Mouse (Mus musculus) intestine, embryonic 14.5 days (tissue): ENCODE results near the gene St3gal4. TPM values are rescaled to one million over a fixed set of nuclear protein-coding genes. Genes with fewer than 3 reads are reported as not detected.

Experiments
- ATAC-seq: fragments of 200-750 bp; cut with Nextera tagmentation; replicated peaks from 2 replicates; pipeline ENCODE4 v1.8.0; 2017; ENCODE audit warnings: low read depth, moderate number of reproducible peaks, moderate TSS enrichment, moderate library complexity; ENCODE audit not compliant: low FRiP score, low TSS enrichment
- DNase-seq: peaks from one replicate; pipeline ENCODE4 v3.0.0-alpha.2; 2018; ENCODE audit warnings: low spot score
- H3K27ac ChIP-seq: fragments of 300-500 bp; sonication (generic); 2 replicates; pipeline ENCODE4 v1.5.1; 2014; ENCODE audit warnings: low read depth, mild to moderate bottlenecking, control low read depth
- H3K27me3 ChIP-seq: fragments of 300-500 bp; sonication (generic); replicated peaks from 2 replicates; pipeline ENCODE4 v1.6.1; 2014; ENCODE audit warnings: low read length, control low read depth; ENCODE audit not compliant: control insufficient read depth, insufficient read depth
- H3K36me3 ChIP-seq: fragments of 300-500 bp; sonication (generic); 2 replicates; pipeline ENCODE4 v1.6.1; 2014; ENCODE audit warnings: low read length, control low read depth; ENCODE audit not compliant: control insufficient read depth, insufficient read depth
- H3K4me1 ChIP-seq: fragments of 300-500 bp; sonication (generic); replicated peaks from 2 replicates; pipeline ENCODE4 v1.6.1; 2014; ENCODE audit warnings: low read length, control low read depth, mixed read lengths; ENCODE audit not compliant: control insufficient read depth, insufficient read depth
- H3K4me2 ChIP-seq: fragments of 300-500 bp; sonication (generic); 2 replicates; pipeline ENCODE4 v1.6.1; 2014; ENCODE audit warnings: low read length
- H3K4me3 ChIP-seq: fragments of 300-500 bp; sonication (generic); 2 replicates; pipeline ENCODE4 v1.5.1; 2014; ENCODE audit warnings: low read depth, low read length, control low read depth, mixed read lengths
- H3K9ac ChIP-seq: fragments of 300-500 bp; sonication (generic); 2 replicates; pipeline ENCODE4 v1.6.1; 2014; ENCODE audit warnings: mild to moderate bottlenecking, low read length
- H3K9me3 ChIP-seq: fragments of 300-500 bp; sonication (generic); 2 replicates; pipeline ENCODE4 v1.6.1; 2016; ENCODE audit warnings: low read length, control low read depth; ENCODE audit not compliant: control insufficient read depth
- WGBS: fragments of 180-500 bp; shearing (Covaris S2); extraction: QIAGEN DNeasy Blood & Tissue Kit; methylation state at CpG from one replicate; pipeline ENCODE4 v1.1.7; 2014; 5-methylcytosine and 5-hydroxymethylcytosine counted together
- polyA plus RNA-seq: library from polyadenylated mRNA; unstranded; fragments of >200 nt; fragmentation: Nextera tagmentation; extraction: Ambion mirVana; gene quantifications from 2 replicates; pipeline ENCODE4 v1.2.1, GENCODE M21; 2014

Gene St3gal4
- polyA plus RNA-seq, 1 experiment from 2014 or later, result 34.1 TPM

DNA sequence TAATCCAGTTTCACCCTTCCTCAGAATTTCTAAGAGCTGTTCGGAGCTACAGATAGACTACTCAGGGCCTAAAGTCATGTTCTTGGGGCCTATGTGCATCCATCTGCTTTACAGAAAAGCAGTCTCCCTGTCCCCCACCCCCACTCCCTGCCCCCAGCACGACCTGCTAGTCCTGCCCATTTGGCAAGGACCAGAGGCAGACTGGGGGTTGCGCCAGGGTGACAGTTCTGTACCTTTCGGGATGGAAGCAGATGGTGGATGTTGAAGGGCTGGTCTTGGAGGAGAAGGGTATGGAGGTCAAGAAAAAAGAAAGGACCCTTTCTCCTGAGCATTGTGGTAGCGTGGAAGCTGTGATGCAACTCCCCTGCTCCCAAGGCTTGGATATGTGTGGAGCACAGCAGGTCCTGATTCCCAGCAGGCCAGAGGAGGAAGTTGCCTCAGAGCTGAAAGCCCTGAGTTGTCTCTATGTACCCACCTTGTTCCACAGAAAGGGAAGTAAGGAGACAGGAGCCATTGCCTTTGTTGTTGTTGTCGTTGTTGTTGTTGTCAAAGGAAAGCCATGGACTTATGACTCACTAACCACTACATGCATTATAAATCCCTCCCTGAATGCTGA is 91.6 kb downstream of the St3gal4 start:
- H3K27ac ChIP-seq, result no peak overlapping the region
- H3K36me3 ChIP-seq, result no peaks in the 10 kb centered on the region
- ATAC-seq (no peak), DNase-seq (no peak)
- H3K4me2 ChIP-seq, result no peak overlapping the region
- H3K4me3 ChIP-seq, result no peak overlapping the region
- H3K27me3 ChIP-seq, result peaks cover 10% of the 10 kb centered on the region; the same call in 1 of the 2 replicates
- H3K9me3 ChIP-seq, result no peaks in the 10 kb centered on the region
- H3K9ac ChIP-seq, result no peak overlapping the region
- 78% methylated on average over 6 of the region's 6 CpGs for WGBS
- peaks cover 3% of the 10 kb centered on the region; the same call in 1 of the 2 replicates for H3K4me1 ChIP-seq

DNA sequence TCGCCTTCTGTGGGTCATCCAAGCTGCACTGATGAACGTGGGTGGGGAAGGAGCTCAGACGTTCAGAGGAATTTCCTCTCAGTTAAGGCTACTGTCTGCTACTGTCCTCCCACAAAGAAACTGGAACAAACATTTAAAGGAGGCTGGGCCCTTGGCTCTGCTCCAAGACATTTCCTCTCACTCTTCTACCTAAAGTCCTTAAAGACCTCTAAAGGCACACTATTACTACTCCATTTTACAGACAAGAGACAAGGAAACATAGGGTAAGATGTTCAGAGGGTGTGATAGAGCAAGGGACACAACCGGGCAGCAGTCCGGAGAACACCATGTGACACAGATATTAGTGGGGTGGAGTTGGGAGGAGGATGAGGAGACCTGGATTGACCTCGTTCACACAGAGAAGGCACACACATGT is 92.2 kb downstream of the St3gal4 start:
- Histone ChIP-seq H3K27ac (no peak overlapping the region), H3K27me3 (peaks cover 10% of the 10 kb centered on the region; the same call in 1 of the 2 replicates), H3K36me3 (no peaks in the 10 kb centered on the region), H3K9me3 (no peaks in the 10 kb centered on the region), H3K4me3 (no peak overlapping the region), H3K4me1 (peaks cover 3% of the 10 kb centered on the region; the same call in 1 of the 2 replicates), H3K4me2 (no peak overlapping the region), H3K9ac (no peak overlapping the region)
- DNase-seq, result no peak
- no peak for ATAC-seq
- WGBS, result 55% methylated on average over 6 of the region's 6 CpGs

DNA sequence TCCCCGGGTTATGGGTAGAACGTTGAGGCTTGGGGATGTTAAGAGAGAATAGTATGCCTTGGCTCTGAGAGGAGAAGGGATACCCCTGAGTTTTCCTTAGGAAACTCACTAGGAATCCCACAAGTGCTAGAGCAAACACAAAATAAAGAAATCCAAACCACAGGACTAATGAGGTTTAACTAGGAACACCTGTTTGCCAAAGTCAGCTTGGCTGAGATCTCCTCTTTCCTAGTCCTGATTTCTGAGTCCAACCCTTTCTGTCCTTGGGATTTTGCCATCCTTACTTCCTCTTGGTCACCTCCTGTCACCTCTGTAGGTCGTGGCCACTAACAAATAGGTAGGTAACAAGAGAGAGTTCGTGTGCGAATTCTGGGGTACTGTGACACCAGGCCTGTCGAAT is 92.8 kb downstream of the St3gal4 start:
- Histone ChIP-seq H3K36me3 (no peaks in the 10 kb centered on the region), H3K4me2 (no peak overlapping the region), H3K9ac (no peak overlapping the region), H3K4me1 (peaks cover 3% of the 10 kb centered on the region; the same call in 1 of the 2 replicates), H3K27ac (no peak overlapping the region), H3K27me3 (peaks cover 10% of the 10 kb centered on the region; the same call in 1 of the 2 replicates), H3K9me3 (no peaks in the 10 kb centered on the region), H3K4me3 (no peak overlapping the region)
- no peak for DNase-seq
- 87% methylated on average over 6 of the region's 6 CpGs for WGBS
- no peak for ATAC-seq

- ATAC-seq, result peak; percentile 26
- peak overlapping the region; percentile 28 for H3K4me3 ChIP-seq
Measured at GRCm38 (mm10) chr9:35024591-35025496, 94.2 kb downstream of the St3gal4 start.

GRCm38 (mm10) chr9:35021744-35022143 is 97.3 kb downstream of the St3gal4 start:
- peaks cover 10% of the 10 kb centered on the region; the same call in 1 of the 2 replicates for H3K4me1 ChIP-seq

More at GRCm38 (mm10) chr9:35024591-35025496, 94.2 kb downstream of the St3gal4 start:
- Histone ChIP-seq H3K9ac (0 out of 2 replicates have a peak overlapping the region, but pooled peaks have one; percentile 34), H3K4me1 (peaks cover 6% of the 10 kb centered on the region; the same call in 1 of the 2 replicates), H3K27ac (no peak overlapping the region), H3K36me3 (no peaks in the 10 kb centered on the region), H3K4me2 (peak overlapping the region; percentile 58), H3K27me3 (peaks cover 10% of the 10 kb centered on the region; the same call in 1 of the 2 replicates), H3K9me3 (no peaks in the 10 kb centered on the region)
- 9% methylated on average over 25 of the region's 25 CpGs for WGBS
- DNase-seq, result no peak

GRCm38 (mm10) chr9:35020015-35020653 is 98.9 kb downstream of the St3gal4 start:
- no peak overlapping the region for H3K27ac ChIP-seq
- ATAC-seq (no peak), DNase-seq (no peak)
- peaks cover 18% of the 10 kb centered on the region for H3K27me3 ChIP-seq
- no peak overlapping the region for H3K9ac ChIP-seq
- H3K4me1 ChIP-seq, result peaks cover 10% of the 10 kb centered on the region; the same call in 1 of the 2 replicates
- H3K36me3 ChIP-seq, result no peaks in the 10 kb centered on the region
- 53% methylated on average over 11 of the region's 11 CpGs for WGBS
- H3K4me3 ChIP-seq, result no peak overlapping the region
- no peak overlapping the region for H3K4me2 ChIP-seq
- H3K9me3 ChIP-seq, result no peaks in the 10 kb centered on the region

More at GRCm38 (mm10) chr9:35021744-35022143, 97.3 kb downstream of the St3gal4 start:
- DNase-seq (no peak), ATAC-seq (no peak)
- no peaks in the 10 kb centered on the region for H3K9me3 ChIP-seq
- H3K4me2 ChIP-seq, result no peak overlapping the region
- no peak overlapping the region for H3K9ac ChIP-seq
- no peak overlapping the region for H3K4me3 ChIP-seq
- WGBS, result 97% methylated on average over 1 of the region's 1 CpGs
- H3K36me3 ChIP-seq, result no peaks in the 10 kb centered on the region
- H3K27me3 ChIP-seq, result peaks cover 16% of the 10 kb centered on the region; the same call in 1 of the 2 replicates
- no peak overlapping the region for H3K27ac ChIP-seq

DNA sequence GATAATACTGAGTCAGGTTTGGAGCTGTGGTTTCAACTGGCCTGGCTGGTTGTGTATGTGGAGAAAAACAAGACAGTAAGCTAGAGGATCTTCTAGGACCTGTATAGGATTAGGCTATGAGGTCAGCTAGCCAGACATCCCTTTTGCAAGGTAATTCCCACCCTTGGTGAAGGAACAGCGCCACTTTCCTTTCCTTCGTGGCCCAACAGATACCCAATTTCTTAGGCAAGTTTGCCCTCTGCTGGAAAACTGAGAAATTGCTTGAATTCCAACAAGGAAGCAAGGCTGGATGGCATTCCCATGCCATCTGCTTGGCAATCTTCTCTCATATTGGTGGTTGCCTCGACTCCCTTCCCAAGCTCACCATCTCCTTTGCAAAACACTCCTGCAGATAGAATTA is 99.7 kb downstream of the St3gal4 start:
- peak; percentile 74 for DNase-seq
- Histone ChIP-seq H3K9me3 (no peaks in the 10 kb centered on the region), H3K27me3 (peaks cover 17% of the 10 kb centered on the region), H3K4me1 (peaks cover 7% of the 10 kb centered on the region; the same call in 1 of the 2 replicates), H3K4me3 (no peak overlapping the region), H3K36me3 (no peaks in the 10 kb centered on the region), H3K9ac (no peak overlapping the region), H3K4me2 (no peak overlapping the region), H3K27ac (no peak overlapping the region)
- WGBS, result 13% methylated on average over 3 of the region's 3 CpGs
- no peak for ATAC-seq

- no peaks in the 10 kb centered on the region for H3K9me3 ChIP-seq
- DNase-seq, result no peak
- H3K36me3 ChIP-seq, result no peaks in the 10 kb centered on the region
- ATAC-seq, result 0 out of 2 replicates have a peak, but pooled peaks have one; percentile 29
- no peak overlapping the region for H3K4me3 ChIP-seq
- H3K27me3 ChIP-seq, result peaks cover 14% of the 10 kb centered on the region
- H3K4me1 ChIP-seq, result peaks cover 7% of the 10 kb centered on the region; the same call in 1 of the 2 replicates
- no peak overlapping the region for H3K27ac ChIP-seq
- H3K9ac ChIP-seq, result no peak overlapping the region
- H3K4me2 ChIP-seq, result no peak overlapping the region
- WGBS, result 26% methylated on average over 5 of the region's 5 CpGs
Measured at GRCm38 (mm10) chr9:35018056-35018455, 101.0 kb downstream of the St3gal4 start.
